Mouse (Mus musculus): ENCODE measurements around the gene Lifr. TPM values are rescaled to one million over a fixed set of nuclear protein-coding genes. Genes with fewer than 3 reads are reported as not detected.
A peak's percentile ranks its signal among the peaks of the same experiment; 100 is the strongest.

Lifr gene
- total RNA-seq, 2 experiments from 2014 or later, result 0.15 TPM; not detected in 1

- no peak for ATAC-seq (replicated peaks; ENCODE audit: poor library complexity, severe bottlenecking)
Measured at GRCm38 (mm10) chr15:7240950-7241349, 150.5 kb downstream of the Lifr start.

- ATAC-seq (replicated peaks; ENCODE audit: poor library complexity, severe bottlenecking), result peak; percentile 66
Measured at GRCm38 (mm10) chr15:7242161-7242850, 151.9 kb downstream of the Lifr start.

Other genes with a start within 250 kb of the Lifr start
- gene Osmr, start 215.6 kb upstream of the Lifr start, total RNA-seq (2014; fragmentation: Nextera tagmentation), result not detected in 2 replicates
- not detected in 2 replicates for gene Osmr, start 215.6 kb upstream of the Lifr start, total RNA-seq (2017)

All from granulocyte monocyte progenitor cell, adult 5-6 weeks (primary cell).